In the genomic region with DNA sequence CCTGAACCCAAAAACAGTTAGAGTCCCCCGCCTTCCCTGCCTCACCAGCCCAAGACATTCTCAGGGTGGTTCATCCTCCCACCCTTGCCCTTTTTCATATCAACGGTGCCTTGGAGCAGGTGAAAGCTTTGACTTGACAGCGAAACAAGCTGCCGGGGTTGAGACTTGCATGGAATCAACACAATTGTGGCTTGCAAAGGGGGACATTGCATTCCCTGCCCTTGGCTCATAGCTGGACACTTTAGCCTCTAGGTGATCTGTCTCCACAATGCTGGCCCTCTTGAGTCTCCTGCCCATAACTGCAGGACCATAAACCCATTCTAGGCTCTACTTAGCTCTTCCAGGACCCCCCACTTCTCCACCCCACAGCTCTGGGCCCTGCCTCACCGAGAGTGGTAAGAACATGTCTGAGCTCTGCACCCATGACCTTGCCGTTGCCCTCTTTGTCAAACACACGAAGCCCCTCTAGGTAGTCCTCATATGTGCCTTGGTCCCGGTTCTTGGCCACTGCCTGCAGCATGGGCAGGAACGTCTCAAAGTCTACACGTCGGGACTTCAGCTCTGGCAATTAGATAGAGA, we compare ENCODE assay signal across 8 mouse cellular contexts. TPM values are rescaled to one million over a fixed set of nuclear protein-coding genes. Genes with fewer than 3 reads are reported as not detected.
DNase-seq lines count a peak whose midpoint lies in the region; ATAC-seq and TF ChIP-seq lines count a peak whose summit lies in the region.

No protein-coding gene starts in this region.

- peak overlapping the region; percentile 98 for H3K4me3 ChIP-seq in cerebellum, adult 2 months (replicated peaks; ENCODE audit: insufficient read depth, low read depth, low read length)
- peak overlapping the region; percentile 71 for H3K4me3 ChIP-seq in spleen, adult 2 months (ENCODE audit: extremely low read depth, insufficient read depth, insufficient read length)
- H3K4me3 ChIP-seq in limb, embryonic 13.5 days = peak overlapping the region; percentile 81
- peak overlapping the region; percentile 73 for H3K4me3 ChIP-seq in stomach, embryonic 16.5 days (replicated peaks; ENCODE audit: low read length)

- TF ChIP-seq CTCF in cerebellum, adult 2 months (IDR thresholded peaks at IDR 0.05; ENCODE audit: borderline replicate concordance, insufficient read depth, low read depth, low read length) = 0 out of 2 replicates have a peak, but pooled peaks have one; percentile 2
- TF ChIP-seq CTCF in spleen, adult 2 months (IDR thresholded peaks at IDR 0.05; ENCODE audit: extremely low read depth, insufficient read depth, insufficient read length, insufficient replicate concordance) = no peak

- peak overlapping the region; percentile 85 for H3K9ac ChIP-seq in limb, embryonic 13.5 days
- peak overlapping the region; percentile 93 for H3K9ac ChIP-seq in stomach, embryonic 16.5 days (ENCODE audit: low read length)

- no peaks in the 10 kb centered on the region for H3K27me3 ChIP-seq in cerebellum, adult 2 months (ENCODE audit: control insufficient read depth, insufficient read depth, low read length)
- H3K27me3 ChIP-seq in spleen, adult 2 months (ENCODE audit: control insufficient read depth, insufficient read depth, low read length) = no peaks in the 10 kb centered on the region
- H3K27me3 ChIP-seq in limb, embryonic 13.5 days = no peaks in the 10 kb centered on the region
- H3K27me3 ChIP-seq in stomach, embryonic 16.5 days (ENCODE audit: control insufficient read depth, insufficient read depth, low read length) = no peaks in the 10 kb centered on the region

- 23% methylated on average over 11 of the region's 11 CpGs for WGBS in cerebellum, adult 2 months
- WGBS in spleen, adult 2 months = 27% methylated on average over 11 of the region's 11 CpGs
- 57% methylated on average over 11 of the region's 11 CpGs for WGBS in limb, embryonic 13.5 days
- WGBS in stomach, embryonic 16.5 days = 46% methylated on average over 11 of the region's 11 CpGs

- no peak for ATAC-seq in limb, embryonic 13.5 days (ENCODE audit: low FRiP score, low read depth)
- ATAC-seq in stomach, embryonic 16.5 days (ENCODE audit: insufficient read depth, low FRiP score) = no peak

- H3K27ac ChIP-seq in cerebellum, adult 2 months (ENCODE audit: insufficient read depth, low read length) = peak overlapping the region; percentile 94
- peak overlapping the region; percentile 96 for H3K27ac ChIP-seq in spleen, adult 2 months (ENCODE audit: insufficient read depth, low read length)
- peak overlapping the region; percentile 97 for H3K27ac ChIP-seq in limb, embryonic 13.5 days
- H3K27ac ChIP-seq in stomach, embryonic 16.5 days (ENCODE audit: low read length) = peak overlapping the region; percentile 99

- no peak for TF ChIP-seq POLR2A in cerebellum, adult 2 months (IDR thresholded peaks at IDR 0.05; ENCODE audit: borderline replicate concordance, insufficient read depth, low read length)
- TF ChIP-seq POLR2A in spleen, adult 2 months (IDR thresholded peaks at IDR 0.05; ENCODE audit: low read depth, low read length) = no peak

- no peaks in the 10 kb centered on the region for H3K9me3 ChIP-seq in limb, embryonic 13.5 days
- no peaks in the 10 kb centered on the region for H3K9me3 ChIP-seq in stomach, embryonic 16.5 days (replicated peaks; ENCODE audit: control insufficient read depth, low read length)

- no peak for DNase-seq in cerebellum, adult 2 months
- no peak for DNase-seq in cerebellum, adult 11 months
- no peak for DNase-seq in spleen, adult 2 months (ENCODE audit: low read depth in 1 of 2, low spot score in 2 of 2)
- DNase-seq in spleen, postnatal 4 days (ENCODE audit: low spot score in 2 of 2) = no peak
- DNase-seq in embryo, embryonic 10.5 days (ENCODE audit: low spot score) = no peak
- DNase-seq in gastrocnemius, adult 18-20 months (ENCODE audit: low spot score) = no peak

- H3K4me1 ChIP-seq in cerebellum, adult 2 months (ENCODE audit: control insufficient read depth, insufficient read depth, low read length) = peaks cover 20% of the 10 kb centered on the region
- H3K4me1 ChIP-seq in spleen, adult 2 months (ENCODE audit: control insufficient read depth, insufficient read depth, insufficient read length) = peaks cover 14% of the 10 kb centered on the region; the same call in 1 of the 2 replicates
- peaks cover 49% of the 10 kb centered on the region for H3K4me1 ChIP-seq in limb, embryonic 13.5 days
- H3K4me1 ChIP-seq in stomach, embryonic 16.5 days (ENCODE audit: control insufficient read depth, insufficient read depth, low read length) = peaks cover 39% of the 10 kb centered on the region

- H3K36me3 ChIP-seq in spleen, adult 2 months (ENCODE audit: control insufficient read depth, insufficient read depth, low read length) = peaks cover 13% of the 10 kb centered on the region
- peaks cover 23% of the 10 kb centered on the region for H3K36me3 ChIP-seq in limb, embryonic 13.5 days
- H3K36me3 ChIP-seq in stomach, embryonic 16.5 days (ENCODE audit: control insufficient read depth, insufficient read depth, low read length) = peaks cover 8% of the 10 kb centered on the region; the same call in 1 of the 2 replicates

- peak overlapping the region; percentile 79 for H3K4me2 ChIP-seq in limb, embryonic 13.5 days (replicated peaks)
- H3K4me2 ChIP-seq in stomach, embryonic 16.5 days (ENCODE audit: low read depth, low read length) = peak overlapping the region; percentile 81

RNA-seq across cellular contexts. Expression of a gene that starts 0.8 kb away (rescaled TPM):
- polyA plus RNA-seq in cerebellum, adult 2 months (2012; rRNA removed) = 1,381 and 1,434 TPM in 2 replicates
- 376 and 451 TPM in 2 replicates for polyA plus RNA-seq in spleen, adult 2 months (2012; rRNA removed)
- 1,077 and 1,101 TPM in 2 replicates for polyA plus RNA-seq in limb, embryonic 13.5 days (2015; fragmentation: Nextera tagmentation; extraction: Ambion mirVana)
- 2,126 and 2,216 TPM in 2 replicates for polyA plus RNA-seq in stomach, embryonic 16.5 days (2015; fragmentation: Nextera tagmentation; extraction: Ambion mirVana)
- total RNA-seq in gastrocnemius, adult 18-20 months (2021) = 100 to 1,000 TPM; 150 to 187 TPM

RNA-seq across cellular contexts. Expression of a gene that starts 3.7 kb away (rescaled TPM):
- polyA plus RNA-seq in cerebellum, adult 2 months (2012; rRNA removed) = 28.9 and 36.1 TPM in 2 replicates
- polyA plus RNA-seq in spleen, adult 2 months (2012; rRNA removed) = 0.67 and 1.1 TPM in 2 replicates
- 4.7 and 5.0 TPM in 2 replicates for polyA plus RNA-seq in limb, embryonic 13.5 days (2015; fragmentation: Nextera tagmentation; extraction: Ambion mirVana)
- 2.7 and 3.9 TPM in 2 replicates for polyA plus RNA-seq in stomach, embryonic 16.5 days (2015; fragmentation: Nextera tagmentation; extraction: Ambion mirVana)
- 10 to 100 TPM in 1 of 2 experiments, 1 to 10 TPM in 1; 9.0 to 28.2 TPM for total RNA-seq in gastrocnemius, adult 18-20 months (2021)

RNA-seq across cellular contexts. Expression of a gene that starts 30.9 kb away (rescaled TPM):
- polyA plus RNA-seq in cerebellum, adult 2 months (2012; rRNA removed) = 36.3 and 37.3 TPM in 2 replicates
- polyA plus RNA-seq in spleen, adult 2 months (2012; rRNA removed) = 121 and 148 TPM in 2 replicates
- polyA plus RNA-seq in limb, embryonic 13.5 days (2015; fragmentation: Nextera tagmentation; extraction: Ambion mirVana) = 24.0 and 28.0 TPM in 2 replicates
- 32.9 TPM in 2 replicates for polyA plus RNA-seq in stomach, embryonic 16.5 days (2015; fragmentation: Nextera tagmentation; extraction: Ambion mirVana)
- total RNA-seq in gastrocnemius, adult 18-20 months (2021) = 10 to 100 TPM; 12.3 to 15.3 TPM

RNA-seq across cellular contexts. Expression of a gene that starts 35.7 kb away (rescaled TPM):
- polyA plus RNA-seq in cerebellum, adult 2 months (2012; rRNA removed) = 239 and 260 TPM in 2 replicates
- 67.8 and 84.5 TPM in 2 replicates for polyA plus RNA-seq in spleen, adult 2 months (2012; rRNA removed)
- polyA plus RNA-seq in limb, embryonic 13.5 days (2015; fragmentation: Nextera tagmentation; extraction: Ambion mirVana) = 96.6 and 110 TPM in 2 replicates
- polyA plus RNA-seq in stomach, embryonic 16.5 days (2015; fragmentation: Nextera tagmentation; extraction: Ambion mirVana) = 59.5 and 62.4 TPM in 2 replicates
- total RNA-seq in gastrocnemius, adult 18-20 months (2021) = 10 to 100 TPM; 44.1 to 49.5 TPM

RNA-seq across cellular contexts. Expression of a gene that starts 52.8 kb away (rescaled TPM):
- polyA plus RNA-seq in cerebellum, adult 2 months (2012; rRNA removed) = 15.4 and 18.7 TPM in 2 replicates
- 17.4 and 19.9 TPM in 2 replicates for polyA plus RNA-seq in spleen, adult 2 months (2012; rRNA removed)
- 16.4 and 17.3 TPM in 2 replicates for polyA plus RNA-seq in limb, embryonic 13.5 days (2015; fragmentation: Nextera tagmentation; extraction: Ambion mirVana)
- 10.7 and 10.8 TPM in 2 replicates for polyA plus RNA-seq in stomach, embryonic 16.5 days (2015; fragmentation: Nextera tagmentation; extraction: Ambion mirVana)
- total RNA-seq in gastrocnemius, adult 18-20 months (2021) = 1 to 10 TPM; 4.6 to 8.3 TPM
